Mouse (Mus musculus) stomach, postnatal 0 days (tissue): Measurements from ENCODE around the gene Gtf3c6. TPM values are rescaled to one million over a fixed set of nuclear protein-coding genes. Genes with fewer than 3 reads are reported as not detected.

Source experiments
- ATAC-seq: fragments of 200-750 bp; cut with Nextera tagmentation; 2 replicates; pipeline ENCODE4 v1.8.0; 2017; ENCODE audit not compliant: low FRiP score, low TSS enrichment
- DNase-seq: peaks from one replicate; pipeline ENCODE4 v3.0.0-alpha.2; 2016; ENCODE audit warnings: low spot score
- H3K27ac ChIP-seq: fragments of 300-500 bp; sonication (generic); replicated peaks from 2 replicates; pipeline ENCODE4 v1.5.1; 2014; ENCODE audit warnings: mild to moderate bottlenecking, control low read depth
- H3K27me3 ChIP-seq: fragments of 300-500 bp; sonication (generic); 2 replicates; pipeline ENCODE4 v1.6.1; 2014; ENCODE audit warnings: low read length; ENCODE audit not compliant: control insufficient read depth, insufficient read depth
- H3K36me3 ChIP-seq: fragments of 300-500 bp; sonication (generic); 2 replicates; pipeline ENCODE4 v1.6.1; 2014; ENCODE audit warnings: low read length, mixed read lengths; ENCODE audit not compliant: control insufficient read depth, insufficient read depth
- H3K4me1 ChIP-seq: fragments of 300-500 bp; sonication (generic); replicated peaks from 2 replicates; pipeline ENCODE4 v1.6.1; 2014; ENCODE audit warnings: antibody characterized with exemption; ENCODE audit not compliant: control insufficient read depth, insufficient read depth
- H3K4me2 ChIP-seq: fragments of 300-500 bp; sonication (generic); replicated peaks from 2 replicates; pipeline ENCODE4 v1.6.1; 2014; ENCODE audit warnings: low read depth, mild to moderate bottlenecking, control low read depth, moderate library complexity
- H3K4me3 ChIP-seq: fragments of 300-500 bp; sonication (generic); 2 replicates; pipeline ENCODE4 v1.5.1; 2014; ENCODE audit warnings: low read depth, low read length, control low read depth
- H3K9ac ChIP-seq: fragments of 300-500 bp; sonication (generic); 2 replicates; pipeline ENCODE4 v1.6.1; 2014; ENCODE audit warnings: mild to moderate bottlenecking, low read length, control low read depth, mixed read lengths
- H3K9me3 ChIP-seq: fragments of 300-500 bp; sonication (generic); 2 replicates; pipeline ENCODE4 v1.6.1; 2016; ENCODE audit warnings: low read length; ENCODE audit not compliant: control insufficient read depth
- CTCF ChIP-seq: IDR thresholded peaks from 2 replicates; pipeline ENCODE4 v1.5.1; 2016; ENCODE audit warnings: antibody characterized with exemption, low read depth, mild to moderate bottlenecking, moderate library complexity
- EP300 ChIP-seq: optimal IDR thresholded peaks from 2 replicates; pipeline ENCODE3; 2016; ENCODE audit warnings: antibody characterized with exemption
- WGBS: fragments of 180-500 bp; shearing (Covaris S2); extraction: QIAGEN DNeasy Blood & Tissue Kit; methylation state at CpG from one replicate; pipeline ENCODE4 v1.1.7; 2014; 5-methylcytosine and 5-hydroxymethylcytosine counted together
- polyA plus RNA-seq: library from polyadenylated mRNA; unstranded; fragments of >200 nt; fragmentation: Nextera tagmentation; extraction: Ambion mirVana; gene quantifications from 2 replicates; pipeline ENCODE4 v1.2.1, GENCODE M21; 2015

Gtf3c6 gene
- polyA plus RNA-seq, 1 experiment from 2014 or later, result 54.6 TPM

DNA sequence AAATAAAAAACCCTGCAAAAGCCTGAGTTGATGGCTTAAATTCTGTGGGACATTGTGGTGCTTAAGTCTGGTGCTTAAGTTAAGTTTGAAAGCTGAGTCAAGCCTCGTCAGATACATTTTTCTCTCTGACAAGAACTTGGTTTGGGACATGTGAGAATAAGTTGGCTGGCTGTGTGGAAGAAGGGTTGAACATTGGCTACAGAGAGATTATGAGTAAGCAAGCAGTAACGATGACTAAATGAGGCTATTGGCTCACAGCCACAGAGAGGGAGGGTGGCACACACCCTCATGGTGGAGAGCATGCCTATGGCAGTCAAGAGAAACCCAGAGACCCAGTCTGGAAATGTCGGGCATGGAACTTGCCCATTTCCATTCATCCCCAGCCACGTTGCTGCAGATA, 5.8 kb upstream of the Gtf3c6 start:
- Histone ChIP-seq H3K4me1 (no peaks in the 10 kb centered on the region), H3K4me3 (no peak overlapping the region), H3K27me3 (no peaks in the 10 kb centered on the region), H3K9me3 (no peaks in the 10 kb centered on the region), H3K9ac (no peak overlapping the region), H3K4me2 (no peak overlapping the region), H3K36me3 (no peaks in the 10 kb centered on the region), H3K27ac (no peak overlapping the region)
- ATAC-seq, result no peak
- TF ChIP-seq CTCF, result no peak
- no peak for TF ChIP-seq EP300
- peak; percentile 31 for DNase-seq
- WGBS, result 60% methylated on average over 4 of the region's 4 CpGs

DNA sequence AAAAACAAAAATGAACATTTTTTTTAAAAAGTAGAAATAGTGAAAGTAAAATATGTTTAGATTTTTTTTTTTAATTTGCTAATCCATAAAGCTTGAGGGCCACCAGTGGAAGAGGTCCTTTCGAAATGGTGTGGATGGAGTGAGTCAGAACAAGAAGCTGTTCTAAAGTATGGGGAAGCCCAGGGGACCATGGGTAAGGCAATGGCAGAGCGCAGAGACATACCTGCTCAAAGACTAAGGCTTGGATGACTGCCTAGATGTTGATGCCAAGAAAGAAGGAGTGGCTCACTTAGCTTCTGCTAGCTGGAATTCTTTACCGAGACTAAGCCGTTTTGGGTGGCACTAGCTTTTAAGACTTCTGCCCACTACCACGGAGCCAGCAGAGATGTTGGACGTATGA, 4.3 kb upstream of the Gtf3c6 start:
- H3K27me3 ChIP-seq, result no peaks in the 10 kb centered on the region
- ATAC-seq (no peak), DNase-seq (no peak)
- WGBS, result 67% methylated on average over 6 of the region's 6 CpGs
- no peak overlapping the region for H3K4me3 ChIP-seq
- H3K36me3 ChIP-seq, result no peaks in the 10 kb centered on the region
- H3K27ac ChIP-seq, result no peak overlapping the region
- TF ChIP-seq CTCF, result no peak
- TF ChIP-seq EP300, result no peak
- no peaks in the 10 kb centered on the region for H3K9me3 ChIP-seq
- no peak overlapping the region for H3K9ac ChIP-seq
- H3K4me1 ChIP-seq, result no peaks in the 10 kb centered on the region
- no peak overlapping the region for H3K4me2 ChIP-seq

DNA sequence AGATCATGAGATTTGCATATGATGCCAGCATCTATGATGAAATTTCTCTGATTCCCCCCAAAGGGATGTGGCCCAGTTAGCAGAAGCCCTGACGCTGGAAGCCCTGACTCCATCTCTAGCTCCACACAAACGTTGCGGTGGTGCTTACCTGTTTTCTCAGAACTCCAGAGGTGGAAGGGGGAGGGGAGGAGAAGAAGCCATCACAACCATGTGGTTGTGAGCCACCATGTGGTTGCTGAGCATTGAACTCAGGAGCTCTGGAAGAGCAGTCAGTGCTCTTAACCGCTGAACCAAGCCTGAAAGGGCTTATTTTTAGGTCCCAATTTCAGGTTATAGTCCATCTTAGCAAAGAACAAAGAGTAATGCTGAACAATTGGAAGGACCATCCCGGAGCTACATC, 2.4 kb upstream of the Gtf3c6 start:
- H3K4me2 ChIP-seq, result no peak overlapping the region
- no peak for TF ChIP-seq CTCF
- TF ChIP-seq EP300, result no peak
- WGBS, result 66% methylated on average over 5 of the region's 5 CpGs
- H3K27ac ChIP-seq, result no peak overlapping the region
- no peak for ATAC-seq
- DNase-seq, result no peak
- no peaks in the 10 kb centered on the region for H3K27me3 ChIP-seq
- H3K36me3 ChIP-seq, result no peaks in the 10 kb centered on the region
- H3K9me3 ChIP-seq, result no peaks in the 10 kb centered on the region
- H3K4me1 ChIP-seq, result no peaks in the 10 kb centered on the region
- H3K9ac ChIP-seq, result no peak overlapping the region
- no peak overlapping the region for H3K4me3 ChIP-seq

GRCm38 (mm10) chr10:40259542-40259941, 1.6 kb upstream of the Gtf3c6 start:
- no peak for TF ChIP-seq EP300
- no peak for TF ChIP-seq CTCF
- no peak for ATAC-seq
- DNase-seq, result no peak
- no peaks in the 10 kb centered on the region for H3K36me3 ChIP-seq
- no peak overlapping the region for H3K9ac ChIP-seq
- no peaks in the 10 kb centered on the region for H3K9me3 ChIP-seq
- H3K4me2 ChIP-seq, result no peak overlapping the region
- no peaks in the 10 kb centered on the region for H3K27me3 ChIP-seq
- no peaks in the 10 kb centered on the region for H3K4me1 ChIP-seq
- no peak overlapping the region for H3K27ac ChIP-seq
- 21% methylated on average over 8 of the region's 8 CpGs for WGBS
- no peak overlapping the region for H3K4me3 ChIP-seq

DNA sequence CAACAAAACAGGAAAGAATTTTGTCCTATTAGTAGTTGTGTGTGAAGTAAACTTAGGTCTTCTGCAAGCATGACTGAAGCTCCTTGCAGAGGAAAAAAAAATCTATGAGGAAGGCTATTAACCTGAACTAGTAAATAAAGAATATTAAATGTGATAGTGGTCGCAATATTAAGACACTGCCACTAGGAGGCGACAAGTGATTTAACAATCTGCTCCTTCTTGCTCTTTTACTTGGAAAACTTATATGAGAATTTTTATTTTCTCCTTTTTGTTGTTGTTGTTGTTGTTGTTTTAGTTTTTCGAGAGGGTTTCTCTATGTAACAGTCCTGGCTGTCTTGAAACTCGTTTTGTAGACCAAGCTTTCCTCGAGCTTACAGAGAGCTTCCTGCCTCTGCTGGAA, 1.1 kb upstream of the Gtf3c6 start:
- Histone ChIP-seq H3K4me2 (peak overlapping the region; percentile 68; the same call in 1 of the 2 replicates), H3K4me3 (no peak overlapping the region; the same call in 1 of the 2 replicates), H3K4me1 (no peaks in the 10 kb centered on the region), H3K9ac (no peak overlapping the region), H3K27me3 (no peaks in the 10 kb centered on the region), H3K36me3 (no peaks in the 10 kb centered on the region), H3K27ac (peak overlapping the region; percentile 94), H3K9me3 (no peaks in the 10 kb centered on the region)
- 5% methylated on average over 5 of the region's 5 CpGs for WGBS
- DNase-seq (peak; percentile 24), ATAC-seq (no peak)
- TF ChIP-seq EP300 (no peak), CTCF (peak; percentile 82)

DNA sequence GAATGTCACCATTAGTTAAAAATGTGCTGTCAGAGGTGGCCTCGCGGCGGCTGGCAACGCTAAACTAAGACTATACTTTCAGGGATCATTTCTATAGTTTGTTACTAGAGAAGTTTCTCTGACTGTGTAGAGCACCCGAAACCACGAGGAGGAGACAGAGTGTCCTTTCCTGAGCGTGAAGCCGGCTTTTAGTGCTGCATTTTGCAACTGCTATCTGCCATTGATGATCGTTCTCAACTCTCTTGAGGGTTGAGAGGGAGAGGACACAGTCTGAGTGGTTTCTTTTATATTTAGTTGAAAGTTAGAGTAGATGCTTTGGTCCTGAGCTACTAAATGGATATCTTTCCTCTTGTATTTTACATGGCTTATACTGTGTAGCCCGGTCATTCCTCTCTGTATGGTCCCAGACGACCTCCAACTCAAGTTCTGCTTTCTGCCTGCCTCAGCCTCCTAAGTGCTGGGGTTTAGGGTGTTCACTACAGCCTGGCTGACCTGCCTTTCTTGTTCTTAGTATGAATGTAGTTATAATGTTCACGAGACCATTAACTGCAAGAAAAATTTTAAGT, 576 bp upstream of the Gtf3c6 start:
- TF ChIP-seq EP300 (no peak), CTCF (peak; percentile 74)

More for the DNA sequence above, 576 bp upstream of the Gtf3c6 start:
- H3K9me3 ChIP-seq, result no peaks in the 10 kb centered on the region
- peak overlapping the region; percentile 35; the same call in 1 of the 2 replicates for H3K9ac ChIP-seq
- no peaks in the 10 kb centered on the region for H3K27me3 ChIP-seq
- peak; percentile 81 for DNase-seq
- peak overlapping the region; percentile 68 for H3K4me2 ChIP-seq
- no peaks in the 10 kb centered on the region for H3K36me3 ChIP-seq
- 0% methylated on average over 12 of the region's 12 CpGs for WGBS
- H3K4me1 ChIP-seq, result no peaks in the 10 kb centered on the region
- peak overlapping the region; percentile 86 for H3K4me3 ChIP-seq
- peak overlapping the region; percentile 94 for H3K27ac ChIP-seq
- ATAC-seq, result peak; percentile 80
